Mouse (Mus musculus) small intestine, adult 10 weeks (tissue): ENCODE data around the gene Olfr1535. TPM values are rescaled to one million over a fixed set of nuclear protein-coding genes. Genes with fewer than 3 reads are reported as not detected.

Experiments used
- polyA plus RNA-seq: library from polyadenylated mRNA; stranded (reverse); fragments of 350-450 nt; fragmentation: Illumina TruSeq; extraction: RNeasy Lipid Tissue Mini Kit (QIAGEN cat#74804); gene quantifications from one replicate; pipeline ENCODE4 v1.2.3, GENCODE M21; 2014; ENCODE audit warnings: low replicate concordance

The Olfr1535 gene
- polyA plus RNA-seq, result not detected

GRCm38 (mm10) chr13:21559793-21560192 is at the start of gene Olfr1535:
Gene Olfr1535, minus strand, starts transcription at chr13:21559893.

DNA sequence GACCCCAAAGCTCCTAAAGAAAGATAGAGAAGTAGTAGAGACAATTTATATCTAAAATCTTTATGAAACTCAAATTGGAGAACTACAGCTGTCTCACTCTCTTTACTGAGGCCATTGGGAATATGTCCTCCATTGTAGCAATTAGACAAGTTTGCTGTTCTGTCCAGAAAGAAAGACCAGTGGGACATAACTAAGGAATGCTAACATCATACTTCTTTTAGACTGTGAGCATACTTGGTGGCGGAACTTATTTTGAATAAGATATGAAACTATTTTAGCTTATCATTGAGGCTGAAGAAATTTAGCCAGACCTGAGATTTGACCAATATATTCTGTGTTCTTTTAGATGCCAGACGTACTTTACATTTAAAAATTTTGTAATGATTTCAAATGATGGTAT is 22.0 kb upstream of the Olfr1535 start, which contains the start of gene Olfr1364:
Olfr1364 (minus strand) TSS at position 101 of the 400 bp plus-strand sequence.

DNA sequence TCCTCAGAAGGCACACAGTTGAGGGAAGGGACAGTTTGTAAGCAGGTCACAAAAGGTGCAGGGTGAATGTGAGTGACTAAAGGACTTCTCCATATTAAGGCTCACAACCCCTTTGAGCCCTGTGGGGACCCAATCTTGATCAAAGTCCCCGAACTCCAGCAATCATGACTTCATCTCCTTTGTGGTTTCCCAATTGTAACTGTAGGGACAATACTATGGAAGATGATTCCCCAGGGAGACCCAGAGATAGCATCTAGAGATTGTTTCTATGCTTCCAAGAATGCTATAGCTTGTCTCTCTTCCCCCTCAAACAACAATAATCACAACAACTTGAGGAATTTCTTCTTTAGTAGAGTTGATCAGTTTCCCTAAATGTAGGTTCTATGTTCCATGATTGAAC is 17.0 kb downstream of the Olfr1535 start, which contains the start of gene Olfr1366:
Olfr1366 (minus strand) TSS at position 101 of the 400 bp plus-strand sequence.

DNA sequence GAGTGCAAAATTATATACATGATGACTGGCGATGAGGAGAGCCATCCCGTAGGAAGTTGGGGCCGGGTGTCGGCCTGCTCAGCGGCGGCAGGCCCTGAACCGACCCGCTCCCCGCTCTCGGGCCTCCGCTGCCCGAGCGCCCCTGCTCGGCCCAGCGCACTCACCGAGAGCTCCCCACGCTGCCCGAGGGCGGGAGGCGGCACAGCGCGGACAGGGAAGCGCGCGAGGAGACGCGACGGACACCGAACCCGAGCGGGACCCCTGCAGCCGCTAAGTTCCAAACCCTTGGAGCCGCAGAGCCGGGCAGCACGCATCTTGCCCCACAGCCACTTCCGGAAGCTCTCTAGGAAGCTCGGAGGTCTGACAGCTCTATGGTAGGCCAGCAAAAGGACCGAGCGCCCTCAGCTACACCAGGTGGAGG is 28.9 kb downstream of the Olfr1535 start, which contains the start of gene Zkscan8:
Zkscan8 (minus strand) TSS at position 340 of the 421 bp plus-strand sequence.

Other genes with a start within 250 kb of the Olfr1535 start
- not detected for gene Gpx6, start 247.8 kb downstream of the Olfr1535 start, polyA plus RNA-seq
- not detected for gene Olfr1367, start 213.0 kb downstream of the Olfr1535 start, polyA plus RNA-seq
- 6.0 TPM for gene Zscan12, start 197.1 kb downstream of the Olfr1535 start, polyA plus RNA-seq
- 104 TPM for gene Zkscan3, start 157.1 kb downstream of the Olfr1535 start, polyA plus RNA-seq
- 1.4 TPM for gene Pgbd1, start 118.8 kb downstream of the Olfr1535 start, polyA plus RNA-seq
- 78.7 TPM for gene Zscan26, start 106.2 kb downstream of the Olfr1535 start, polyA plus RNA-seq
- gene Nkapl, start 91.4 kb downstream of the Olfr1535 start, polyA plus RNA-seq, result not detected
- 0.33 TPM for gene Zkscan4, start 81.0 kb downstream of the Olfr1535 start, polyA plus RNA-seq
- not detected for gene Gm10065, start 80.5 kb downstream of the Olfr1535 start, polyA plus RNA-seq
- 4.2 TPM for gene AK157302, start 64.7 kb downstream of the Olfr1535 start, polyA plus RNA-seq
- gene Gm11273, start 58.5 kb downstream of the Olfr1535 start, polyA plus RNA-seq, result not detected
- gene Zkscan8, start 28.8 kb downstream of the Olfr1535 start, polyA plus RNA-seq, result 15.6 TPM
- not detected for gene Olfr1366, start 17.1 kb downstream of the Olfr1535 start, polyA plus RNA-seq
- gene Olfr1364, start 21.9 kb upstream of the Olfr1535 start, polyA plus RNA-seq, result not detected
- gene Olfr1362, start 54.1 kb upstream of the Olfr1535 start, polyA plus RNA-seq, result not detected
- not detected for gene Olfr11, start 82.6 kb upstream of the Olfr1535 start, polyA plus RNA-seq
- not detected for gene Olfr1361, start 103.5 kb upstream of the Olfr1535 start, polyA plus RNA-seq
- gene Olfr1360, start 117.5 kb upstream of the Olfr1535 start, polyA plus RNA-seq, result not detected
- not detected for gene Olfr1359, start 138.2 kb upstream of the Olfr1535 start, polyA plus RNA-seq
- gene Hist1h2bl, start 156.2 kb upstream of the Olfr1535 start, polyA plus RNA-seq, result not detected
- not detected for gene Hist1h2ai, start 156.5 kb upstream of the Olfr1535 start, polyA plus RNA-seq
- gene Hist1h3h, start 157.8 kb upstream of the Olfr1535 start, polyA plus RNA-seq, result not detected
- gene Hist1h2bm, start 162.2 kb upstream of the Olfr1535 start, polyA plus RNA-seq, result not detected
- gene Hist1h4j, start 175.2 kb upstream of the Olfr1535 start, polyA plus RNA-seq, result 1.7 TPM
- gene Hist1h4k, start 190.6 kb upstream of the Olfr1535 start, polyA plus RNA-seq, result not detected
- gene Hist1h2ak, start 193.9 kb upstream of the Olfr1535 start, polyA plus RNA-seq, result not detected
- not detected for gene Hist1h2bn, start 194.2 kb upstream of the Olfr1535 start, polyA plus RNA-seq
- gene Hist1h1b, start 220.7 kb upstream of the Olfr1535 start, polyA plus RNA-seq, result not detected
- not detected for gene Hist1h3i, start 223.5 kb upstream of the Olfr1535 start, polyA plus RNA-seq
- gene Hist1h2an, start 227.3 kb upstream of the Olfr1535 start, polyA plus RNA-seq, result not detected
- gene Hist1h2bp, start 227.6 kb upstream of the Olfr1535 start, polyA plus RNA-seq, result not detected